Mouse (Mus musculus): Measurements from ENCODE around the gene Cox5a. TPM values are rescaled to one million over a fixed set of nuclear protein-coding genes. Genes with fewer than 3 reads are reported as not detected.

Gene Cox5a
- polyA plus RNA-seq, 1 experiment from 2014 or later: 686 TPM

DNA sequence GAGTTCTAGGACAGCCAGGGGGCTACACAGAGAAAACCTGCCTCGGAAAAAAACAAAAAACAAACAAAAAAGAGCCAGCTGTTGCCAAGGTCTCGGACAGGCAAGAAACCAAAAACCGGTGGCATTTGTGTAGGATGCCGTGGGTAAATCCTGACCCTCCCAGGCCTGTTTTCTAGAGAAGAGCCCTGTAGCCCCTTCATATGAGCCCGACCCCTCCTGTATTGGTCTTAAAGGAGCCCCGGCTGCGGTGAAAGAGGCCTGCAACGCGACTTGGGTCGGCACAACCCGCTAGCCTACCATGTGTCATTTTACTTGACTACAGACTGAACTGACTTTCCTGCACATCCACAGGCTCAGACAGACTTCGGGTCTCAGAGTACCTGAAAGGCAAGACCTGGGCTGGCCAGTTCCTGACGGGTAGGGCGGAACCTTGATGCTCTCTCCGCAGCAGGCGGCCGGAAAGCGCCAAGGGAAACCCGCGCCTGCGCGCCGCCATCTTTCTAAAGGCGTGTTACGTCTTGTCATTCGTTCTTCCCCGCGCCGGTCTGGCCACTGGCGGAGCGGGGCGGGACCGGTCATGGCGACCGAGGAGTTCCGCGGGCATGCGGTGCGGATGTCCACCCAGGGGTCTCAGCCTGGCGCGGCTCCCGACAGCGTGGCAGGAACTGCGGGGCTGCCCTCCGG lies 16.1 kb downstream of the Cox5a start, which contains the start of gene Fam219b:
Gene Fam219b (plus strand): TSS at position 485 of the 684 bp plus-strand sequence.
- peaks cover 64% of the 10 kb centered on the region for H3K36me3 ChIP-seq (replicated peaks)
- H3K27me3 ChIP-seq (ENCODE audit: poor library complexity, severe bottlenecking): no peaks in the 10 kb centered on the region
- peaks cover 27% of the 10 kb centered on the region for H3K4me1 ChIP-seq
- WGBS: 3% methylated on average over 45 of the region's 45 CpGs
- peak; percentile 86 for DNase-seq (ENCODE audit: extremely low spot score, low spot score)
- H3K9me3 ChIP-seq: no peaks in the 10 kb centered on the region
- H3K27ac ChIP-seq: peak within 1 kb of the TSS; percentile 95
- peak within 1 kb of the TSS; percentile 85 for H3K4me3 ChIP-seq

DNA sequence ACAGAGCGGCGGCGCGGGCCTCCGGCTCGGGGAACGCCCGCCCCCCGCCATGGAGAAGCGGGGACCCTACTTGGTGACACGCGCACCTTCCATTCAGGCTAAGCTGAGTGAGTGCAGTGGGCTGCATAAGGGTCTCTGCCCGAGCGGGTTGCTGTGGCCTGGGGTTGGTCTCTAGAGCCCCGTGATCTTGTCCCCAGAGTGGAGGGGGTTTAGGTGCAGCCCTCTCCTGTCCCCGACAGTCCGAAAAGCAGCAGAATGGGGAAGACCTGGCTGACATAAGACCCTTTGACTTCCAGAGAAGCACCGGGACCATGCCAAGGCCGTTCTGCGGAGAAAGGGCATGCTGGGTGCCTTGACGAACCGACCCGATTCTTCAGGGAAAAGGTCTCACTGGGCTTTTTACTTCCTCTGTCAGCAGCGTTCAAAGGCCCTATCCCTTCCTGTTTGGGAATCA lies 16.7 kb downstream of the Cox5a start:
- Histone ChIP-seq H3K4me1 (peaks cover 27% of the 10 kb centered on the region), H3K27ac (peak overlapping the region; percentile 95), H3K9me3 (no peaks in the 10 kb centered on the region), H3K4me3 (peak overlapping the region; percentile 85), H3K27me3 (ENCODE audit: poor library complexity, severe bottlenecking) (no peaks in the 10 kb centered on the region), H3K36me3 (replicated peaks) (peaks cover 64% of the 10 kb centered on the region)
- under 1% methylated on average over 24 of the region's 24 CpGs for WGBS
- DNase-seq (ENCODE audit: extremely low spot score, low spot score): no peak

GRCm38 (mm10) chr9:57539550-57539949 lies 18.5 kb downstream of the Cox5a start:
- Histone ChIP-seq H3K9me3 (no peaks in the 10 kb centered on the region), H3K27me3 (ENCODE audit: poor library complexity, severe bottlenecking) (no peaks in the 10 kb centered on the region), H3K27ac (no peak overlapping the region), H3K36me3 (replicated peaks) (peaks cover 64% of the 10 kb centered on the region), H3K4me3 (no peak overlapping the region), H3K4me1 (peaks cover 27% of the 10 kb centered on the region)
- DNase-seq (ENCODE audit: extremely low spot score, low spot score): no peak
- WGBS: 93% methylated on average over 2 of the region's 2 CpGs

- H3K4me3 ChIP-seq: no peak overlapping the region
- no peaks in the 10 kb centered on the region for H3K9me3 ChIP-seq
- peaks cover 27% of the 10 kb centered on the region for H3K4me1 ChIP-seq
- H3K27ac ChIP-seq: no peak overlapping the region
- H3K36me3 ChIP-seq (replicated peaks): peaks cover 77% of the 10 kb centered on the region
- 31% methylated on average over 1 of the region's 1 CpGs for WGBS
- no peak for DNase-seq (ENCODE audit: extremely low spot score, low spot score)
- no peaks in the 10 kb centered on the region for H3K27me3 ChIP-seq (ENCODE audit: poor library complexity, severe bottlenecking)
Measured at GRCm38 (mm10) chr9:57541312-57541711, 20.2 kb downstream of the Cox5a start.

GRCm38 (mm10) chr9:57543951-57544350 lies 22.9 kb downstream of the Cox5a start:
- H3K36me3 ChIP-seq (replicated peaks): peaks cover 98% of the 10 kb centered on the region
- no peaks in the 10 kb centered on the region for H3K9me3 ChIP-seq
- WGBS: 92% methylated on average over 3 of the region's 3 CpGs
- no peaks in the 10 kb centered on the region for H3K27me3 ChIP-seq (ENCODE audit: poor library complexity, severe bottlenecking)
- H3K27ac ChIP-seq: no peak overlapping the region
- H3K4me1 ChIP-seq: peaks cover 4% of the 10 kb centered on the region
- DNase-seq (ENCODE audit: extremely low spot score, low spot score): no peak
- no peak overlapping the region for H3K4me3 ChIP-seq

DNA sequence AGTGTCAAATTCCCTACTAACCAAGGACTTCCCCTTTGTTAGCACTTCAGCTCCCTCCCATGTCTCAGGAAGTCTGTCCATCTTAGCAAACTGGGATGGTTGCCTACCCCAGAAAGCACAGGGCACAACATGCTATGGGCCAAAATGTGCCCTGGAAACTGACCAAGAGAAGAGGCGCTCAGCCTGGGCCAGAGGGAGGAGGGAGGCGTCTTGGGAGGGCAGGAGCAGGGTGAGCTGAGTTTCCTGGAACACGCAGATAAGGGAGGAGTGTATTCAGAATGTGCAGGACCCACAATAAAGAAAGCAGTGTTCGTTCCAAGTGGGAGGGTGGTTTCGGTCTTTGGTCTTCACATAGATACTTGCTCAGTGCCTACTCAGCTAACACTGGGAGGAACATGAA lies 26.2 kb downstream of the Cox5a start:
- no peak overlapping the region for H3K27ac ChIP-seq
- no peak for DNase-seq (ENCODE audit: extremely low spot score, low spot score)
- H3K27me3 ChIP-seq (ENCODE audit: poor library complexity, severe bottlenecking): no peaks in the 10 kb centered on the region
- H3K4me1 ChIP-seq: peaks cover 8% of the 10 kb centered on the region
- H3K4me3 ChIP-seq: no peak overlapping the region
- no peaks in the 10 kb centered on the region for H3K9me3 ChIP-seq
- peaks cover 85% of the 10 kb centered on the region for H3K36me3 ChIP-seq (replicated peaks)
- WGBS: 90% methylated on average over 5 of the region's 5 CpGs

- Histone ChIP-seq H3K4me1 (peaks cover 11% of the 10 kb centered on the region), H3K4me3 (no peak overlapping the region), H3K9me3 (no peaks in the 10 kb centered on the region), H3K27ac (no peak overlapping the region), H3K36me3 (replicated peaks) (peaks cover 79% of the 10 kb centered on the region), H3K27me3 (ENCODE audit: poor library complexity, severe bottlenecking) (no peaks in the 10 kb centered on the region)
- no peak for DNase-seq (ENCODE audit: extremely low spot score, low spot score)
- WGBS: 93% methylated on average over 11 of the region's 11 CpGs
Measured at GRCm38 (mm10) chr9:57547869-57548268, 26.8 kb downstream of the Cox5a start.

- no peak overlapping the region for H3K4me3 ChIP-seq
- no peaks in the 10 kb centered on the region for H3K9me3 ChIP-seq
- H3K36me3 ChIP-seq (replicated peaks): peaks cover 66% of the 10 kb centered on the region
- DNase-seq (ENCODE audit: extremely low spot score, low spot score): no peak
- H3K27me3 ChIP-seq (ENCODE audit: poor library complexity, severe bottlenecking): no peaks in the 10 kb centered on the region
- no peak overlapping the region for H3K27ac ChIP-seq
- H3K4me1 ChIP-seq: peaks cover 20% of the 10 kb centered on the region
- 96% methylated on average over 4 of the region's 4 CpGs for WGBS
Measured at GRCm38 (mm10) chr9:57549186-57549585, 28.1 kb downstream of the Cox5a start.

GRCm38 (mm10) chr9:57550126-57550862 lies 29.2 kb downstream of the Cox5a start:
- 89% methylated on average over 11 of the region's 11 CpGs for WGBS
- H3K27me3 ChIP-seq (ENCODE audit: poor library complexity, severe bottlenecking): no peaks in the 10 kb centered on the region
- H3K9me3 ChIP-seq: no peaks in the 10 kb centered on the region
- no peak overlapping the region for H3K4me3 ChIP-seq
- peaks cover 31% of the 10 kb centered on the region for H3K4me1 ChIP-seq
- H3K27ac ChIP-seq: no peak overlapping the region
- no peak for DNase-seq (ENCODE audit: extremely low spot score, low spot score)
- peaks cover 55% of the 10 kb centered on the region for H3K36me3 ChIP-seq (replicated peaks)

DNA sequence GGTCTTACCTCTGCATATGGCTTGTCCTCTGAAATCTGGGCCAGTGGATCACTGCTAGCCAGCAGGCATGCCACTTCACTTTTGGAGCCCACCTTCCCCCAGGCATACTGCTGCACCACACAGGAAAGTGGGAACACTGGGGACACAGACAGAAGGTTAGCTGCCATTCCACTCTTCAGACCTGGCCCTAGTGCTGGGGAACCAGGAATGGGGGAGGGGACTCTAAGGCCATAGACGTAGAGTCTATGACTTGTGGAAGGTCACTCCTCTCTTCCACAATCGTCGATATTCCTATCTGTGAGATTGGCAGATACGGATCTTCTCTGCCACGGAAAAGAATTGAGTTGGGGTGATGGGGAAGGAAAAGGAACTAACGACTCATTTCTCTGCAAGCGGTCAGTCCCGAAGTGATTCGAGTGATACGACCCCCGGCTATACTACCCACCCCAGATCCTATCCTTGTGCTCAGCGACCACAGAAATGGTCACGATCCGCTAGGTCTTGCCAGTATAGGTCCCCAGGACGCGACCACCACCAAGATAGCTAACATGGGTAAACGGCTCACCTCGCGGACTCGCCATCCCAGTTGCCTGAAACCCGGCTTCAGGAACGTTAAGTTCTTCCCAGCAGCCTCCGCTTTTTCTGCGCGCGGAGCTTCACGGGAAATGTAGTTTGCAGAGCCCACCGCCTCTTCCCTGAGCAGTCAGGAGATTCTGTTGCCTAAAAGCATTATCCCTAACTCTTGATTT lies 31.2 kb downstream of the Cox5a start, which contains the start of gene Mpi:
Gene Mpi (minus strand): TSS at position 625 of the 749 bp plus-strand sequence.
- H3K27ac ChIP-seq: peak within 1 kb of the TSS; percentile 85
- peaks cover 31% of the 10 kb centered on the region for H3K4me1 ChIP-seq
- no peaks in the 10 kb centered on the region for H3K9me3 ChIP-seq
- WGBS: 1% methylated on average over 28 of the region's 28 CpGs
- peak; percentile 72 for DNase-seq (ENCODE audit: extremely low spot score, low spot score)
- peak within 1 kb of the TSS; percentile 81 for H3K4me3 ChIP-seq
- no peaks in the 10 kb centered on the region for H3K27me3 ChIP-seq (ENCODE audit: poor library complexity, severe bottlenecking)
- peaks cover 36% of the 10 kb centered on the region for H3K36me3 ChIP-seq (replicated peaks)

GRCm38 (mm10) chr9:57553119-57553518 lies 32.0 kb downstream of the Cox5a start:
- Histone ChIP-seq H3K4me3 (peak overlapping the region; percentile 81; the same call in 1 of the 2 replicates), H3K36me3 (replicated peaks) (peaks cover 28% of the 10 kb centered on the region), H3K27me3 (ENCODE audit: poor library complexity, severe bottlenecking) (no peaks in the 10 kb centered on the region), H3K27ac (no peak overlapping the region), H3K9me3 (no peaks in the 10 kb centered on the region), H3K4me1 (peaks cover 31% of the 10 kb centered on the region)
- no peak for DNase-seq (ENCODE audit: extremely low spot score, low spot score)
- 68% methylated on average over 11 of the region's 11 CpGs for WGBS

GRCm38 (mm10) chr9:57554753-57555152 lies 33.7 kb downstream of the Cox5a start:
- DNase-seq (ENCODE audit: extremely low spot score, low spot score): no peak
- no peak overlapping the region for H3K4me3 ChIP-seq
- 48% methylated on average over 3 of the region's 3 CpGs for WGBS

More at GRCm38 (mm10) chr9:57554753-57555152, 33.7 kb downstream of the Cox5a start:
- Histone ChIP-seq H3K27me3 (ENCODE audit: poor library complexity, severe bottlenecking) (no peaks in the 10 kb centered on the region), H3K36me3 (replicated peaks) (peaks cover 11% of the 10 kb centered on the region), H3K9me3 (no peaks in the 10 kb centered on the region), H3K27ac (no peak overlapping the region), H3K4me1 (peaks cover 31% of the 10 kb centered on the region)

Data from forebrain, embryonic 10.5 days (tissue).